Mouse (Mus musculus): ENCODE results near the gene 1700030J22Rik. TPM values are rescaled to one million over a fixed set of nuclear protein-coding genes. Genes with fewer than 3 reads are reported as not detected.

Gene 1700030J22Rik
- polyA plus RNA-seq, 3 experiments from 2014 or later, result 0.25 TPM; not detected in 2

Other genes with a start within 250 kb of the 1700030J22Rik start
- gene Cdyl2, start 246.0 kb downstream of the 1700030J22Rik start, polyA plus RNA-seq (2017; shearing (Covaris generic)), result 10 to 100 TPM in 2 of 3 experiments, 1 to 10 TPM in 1; 7.8 to 21.9 (median 14.5) TPM
- 10 to 100 TPM; 23.1 to 79.6 (median 36.6) TPM for gene Cmc2, start 57.5 kb downstream of the 1700030J22Rik start, polyA plus RNA-seq (2017; shearing (Covaris generic))
- 10 to 100 TPM in 1 of 3 experiments, 1 to 10 TPM in 2; 3.3 to 22.4 (median 3.9) TPM for gene Cenpn, start 57.2 kb downstream of the 1700030J22Rik start, polyA plus RNA-seq (2017; shearing (Covaris generic))
- 1 to 10 TPM; 7.5 to 9.0 (median 7.7) TPM for gene Atmin, start 35.6 kb downstream of the 1700030J22Rik start, polyA plus RNA-seq (2017; shearing (Covaris generic))
- 10 to 100 TPM; 23.8 to 29.5 (median 24.6) TPM for gene Gcsh, start 14.6 kb upstream of the 1700030J22Rik start, polyA plus RNA-seq (2017; shearing (Covaris generic))
- gene Pkd1l2, start 103.5 kb upstream of the 1700030J22Rik start, polyA plus RNA-seq (2017; shearing (Covaris generic)), result under 1 TPM in 1 of 3 experiments, not detected in 2; 0.06 TPM
- gene Bco1, start 116.9 kb upstream of the 1700030J22Rik start, polyA plus RNA-seq (2017; shearing (Covaris generic)), result not detected
- gene Gan, start 179.2 kb upstream of the 1700030J22Rik start, polyA plus RNA-seq (2017; shearing (Covaris generic)), result 1 to 10 TPM; 1.7 to 2.6 (median 2.0) TPM

All from inflammation-experienced regulatory T-cells, adult 6 months (primary cell).